Mouse (Mus musculus) embryonic fibroblast, embryonic 13.5 days (primary cell): ENCODE measurements around the gene Dnah7c. TPM values are rescaled to one million over a fixed set of nuclear protein-coding genes. Genes with fewer than 3 reads are reported as not detected.
"Not testable (repeated sequence)": the region's sequence is repeated elsewhere in the genome, so short reads cannot be mapped to it uniquely, and the experiment has no call there.

Experiments
- H3K27ac ChIP-seq: 2 replicates; pipeline ENCODE4 v1.5.1; 2012; ENCODE audit warnings: low read length, control low read depth, inconsistent platforms; ENCODE audit not compliant: insufficient read depth
- H3K4me1 ChIP-seq: 2 replicates; pipeline ENCODE4 v1.6.1; 2011; ENCODE audit warnings: low read length; ENCODE audit not compliant: control insufficient read depth, insufficient read depth
- H3K4me3 ChIP-seq: 2 replicates; pipeline ENCODE4 v1.5.1; 2011; ENCODE audit warnings: mild to moderate bottlenecking, control low read depth, low read length; ENCODE audit not compliant: insufficient read depth
- CTCF ChIP-seq: IDR thresholded peaks from 2 replicates; pipeline ENCODE4 v1.5.1; 2011; ENCODE audit warnings: mild to moderate bottlenecking, control low read depth, low read length, moderate library complexity, borderline replicate concordance; ENCODE audit not compliant: insufficient read depth
- POLR2A ChIP-seq: IDR thresholded peaks from 2 replicates; pipeline ENCODE4 v1.6.1; 2011; ENCODE audit warnings: low read depth, mild to moderate bottlenecking, control low read depth, low read length, moderate library complexity
- polyA plus RNA-seq: library from polyadenylated mRNA; stranded (reverse); fragments of >200 nt; gene quantifications from 2 replicates; pipeline ENCODE4 v1.2.4, GENCODE M21; 2011; ENCODE audit warnings: low read depth; ENCODE audit not compliant: missing spikeins, insufficient read length

Dnah7c gene
- polyA plus RNA-seq, 1 experiment = 0.65 TPM

DNA sequence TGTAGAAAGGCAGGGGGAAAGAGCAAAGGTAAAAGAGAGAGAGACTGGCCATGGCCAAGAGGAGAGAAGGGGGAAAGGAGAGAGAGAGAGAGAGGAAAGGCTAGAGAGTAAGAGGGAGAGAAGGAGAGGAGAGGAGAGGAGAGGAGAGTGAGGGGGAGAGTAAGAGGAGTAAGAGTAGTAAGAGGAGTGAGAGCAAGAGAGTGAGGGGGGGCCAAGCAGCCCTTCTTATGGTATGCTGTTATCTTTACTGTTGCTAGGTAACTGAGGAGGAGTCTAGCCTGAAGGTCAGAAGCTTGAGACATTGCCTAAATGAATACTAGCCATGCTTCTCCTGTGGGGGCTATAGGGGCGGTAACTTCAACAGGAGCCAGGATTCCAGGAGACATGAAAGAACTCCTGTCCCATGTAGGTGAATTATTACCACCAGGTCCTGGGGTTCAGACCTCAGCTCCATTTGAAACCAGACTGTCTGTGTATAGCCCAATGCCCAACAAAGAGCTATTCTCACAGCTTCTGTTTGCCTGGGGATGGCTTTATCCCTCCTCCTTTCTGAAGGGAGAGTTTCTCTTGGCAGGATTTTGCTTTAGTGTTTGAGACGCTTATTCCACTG, 119.5 kb downstream of the Dnah7c start:
- Histone ChIP-seq H3K4me1 (no peaks in the 10 kb centered on the region), H3K4me3 (no peak overlapping the region), H3K27ac (no peak overlapping the region)
- TF ChIP-seq CTCF (no peak), POLR2A (no peak)

DNA sequence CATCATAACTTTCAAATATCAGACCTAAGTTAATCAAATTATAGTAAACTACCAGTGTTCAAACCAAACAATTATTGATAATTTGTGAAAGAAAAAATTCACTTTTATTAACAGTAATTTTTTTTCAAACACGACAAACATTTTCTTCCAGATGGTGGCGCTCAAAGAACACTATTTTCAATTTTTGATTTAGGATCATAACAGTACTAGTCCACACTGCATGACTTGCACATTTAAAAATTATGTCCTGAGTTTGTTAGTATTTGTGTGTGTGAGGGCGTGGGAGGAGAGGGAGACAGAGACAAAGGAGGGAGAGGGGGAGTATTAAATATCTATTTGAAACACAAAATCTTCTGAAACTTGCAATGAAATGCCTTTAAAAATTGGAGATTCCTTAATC, 155.0 kb downstream of the Dnah7c start:
- no peaks in the 10 kb centered on the region for H3K4me1 ChIP-seq
- no peak overlapping the region for H3K27ac ChIP-seq
- TF ChIP-seq CTCF (no peak), POLR2A (no peak)
- no peak overlapping the region for H3K4me3 ChIP-seq

DNA sequence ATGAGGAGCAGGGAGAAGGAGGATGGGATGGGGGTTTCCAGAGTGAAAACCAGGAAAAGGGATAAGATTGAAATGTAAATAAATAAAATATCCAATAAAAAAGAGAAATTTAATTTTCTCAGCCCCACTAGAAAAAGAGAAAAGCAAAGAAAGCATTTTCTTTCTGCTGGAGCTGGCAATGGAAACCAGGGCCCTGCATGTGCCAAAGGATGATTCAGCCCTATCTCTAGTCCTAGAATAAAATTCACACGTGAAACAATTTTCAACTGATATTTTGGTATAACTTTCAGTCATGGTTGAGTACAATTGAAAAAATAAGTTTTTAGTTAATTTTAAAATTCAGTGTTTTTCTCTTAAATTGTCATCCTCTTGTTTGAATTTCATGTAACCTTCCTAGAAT, 168.4 kb downstream of the Dnah7c start:
- not testable (repeated sequence) for H3K4me3 ChIP-seq, H3K27ac ChIP-seq, H3K4me1 ChIP-seq

DNA sequence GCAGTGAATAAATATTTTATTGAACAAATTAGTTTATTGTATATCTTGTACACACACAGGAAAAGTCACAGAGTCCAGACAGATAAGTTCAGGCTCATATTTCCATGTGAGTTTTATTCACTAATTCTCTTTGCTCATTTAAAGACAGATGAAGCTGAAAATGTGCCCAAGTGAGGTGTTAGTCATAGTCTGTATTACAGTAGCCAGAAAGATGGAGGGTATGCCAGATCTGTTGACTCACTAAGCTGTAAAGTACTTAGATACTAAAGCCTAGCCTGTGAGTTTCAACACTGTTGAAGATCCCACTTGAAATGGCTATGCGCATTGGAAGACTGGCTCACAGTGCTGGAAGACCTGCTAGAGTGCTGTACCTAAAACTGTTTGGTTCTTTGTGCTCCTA, 171.0 kb downstream of the Dnah7c start:
- H3K4me3 ChIP-seq, H3K27ac ChIP-seq, H3K4me1 ChIP-seq: not testable (repeated sequence)

DNA sequence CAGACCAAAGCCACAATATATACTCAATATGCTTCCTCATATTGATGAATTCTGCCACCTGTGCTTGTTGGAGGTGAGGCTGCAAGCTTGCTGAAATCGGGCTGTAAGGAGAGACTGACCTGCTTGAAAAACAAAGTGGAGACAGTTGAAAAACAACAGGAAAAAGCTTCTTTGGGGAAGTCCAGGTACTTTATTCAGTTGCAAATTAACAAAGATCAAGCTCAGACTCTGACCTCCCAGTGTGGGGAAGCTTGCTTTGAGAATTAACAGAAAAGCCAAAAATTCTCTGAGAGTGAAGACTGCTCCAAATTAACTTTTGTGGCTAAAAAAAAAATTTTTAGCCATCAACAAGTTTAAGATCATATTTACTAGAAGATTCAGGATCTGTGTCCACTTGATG, 194.9 kb downstream of the Dnah7c start:
- H3K4me3 ChIP-seq = no peak overlapping the region
- no peak for TF ChIP-seq POLR2A
- TF ChIP-seq CTCF = no peak
- H3K4me1 ChIP-seq = no peaks in the 10 kb centered on the region
- H3K27ac ChIP-seq = no peak overlapping the region

DNA sequence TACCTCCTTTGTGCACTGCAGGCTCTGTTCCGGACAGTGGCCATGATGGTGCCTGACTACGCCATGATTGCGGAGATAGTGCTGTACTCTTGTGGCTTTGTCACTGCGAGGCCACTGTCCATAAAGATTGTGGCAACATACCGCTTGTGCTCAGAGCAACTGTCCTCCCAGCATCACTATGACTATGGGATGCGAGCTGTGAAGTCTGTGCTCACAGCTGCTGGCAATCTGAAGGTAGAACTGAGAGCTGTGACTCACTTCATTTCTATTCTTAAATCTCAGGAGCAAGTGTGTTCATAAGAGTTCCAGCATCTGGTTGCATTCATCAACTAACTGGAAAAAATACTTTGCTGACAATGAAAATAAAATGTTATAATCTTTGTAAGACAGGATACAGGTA, 200.5 kb downstream of the Dnah7c start:
- not testable (repeated sequence) for H3K27ac ChIP-seq, H3K4me3 ChIP-seq, H3K4me1 ChIP-seq

DNA sequence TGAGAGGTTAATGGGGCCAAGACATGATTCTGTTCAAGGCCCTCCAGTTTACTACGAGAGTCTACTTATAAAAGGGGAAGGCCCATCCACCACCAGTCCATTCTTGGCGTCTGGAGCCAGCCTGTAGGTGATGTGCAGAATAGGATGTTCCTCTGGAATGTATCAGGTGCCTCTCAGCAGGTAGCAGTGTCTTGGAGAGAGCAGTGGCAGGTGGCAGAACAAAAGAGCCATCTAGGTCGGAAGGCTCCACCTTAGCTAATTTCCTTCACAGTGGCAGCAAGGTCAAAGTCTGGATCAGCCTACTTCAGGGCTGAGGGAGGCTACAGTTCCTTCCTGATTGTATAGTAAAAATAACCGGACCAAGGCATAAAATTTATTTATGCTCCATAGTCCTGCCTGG, 224.4 kb downstream of the Dnah7c start:
- not testable (repeated sequence) for H3K4me3 ChIP-seq, H3K4me1 ChIP-seq, H3K27ac ChIP-seq

DNA sequence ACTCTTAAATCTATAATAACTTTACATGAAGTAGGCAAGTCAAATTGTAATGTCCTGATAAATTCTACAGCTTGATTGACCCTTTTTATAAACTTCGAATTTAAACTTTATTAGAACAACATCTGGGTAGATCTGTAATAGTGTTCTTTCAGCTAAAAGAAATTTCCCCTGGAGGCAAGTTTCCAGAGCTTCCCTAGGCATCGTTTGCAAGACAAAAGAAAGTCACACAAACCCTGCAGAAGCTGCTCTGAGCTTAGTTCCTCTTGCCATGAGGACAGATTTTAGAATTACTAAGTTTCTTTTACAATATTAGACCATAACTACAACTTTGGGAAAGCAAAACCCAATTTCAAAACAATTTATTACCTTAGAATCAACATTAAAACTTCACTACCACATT, 227.3 kb downstream of the Dnah7c start:
- not testable (repeated sequence) for H3K27ac ChIP-seq, H3K4me3 ChIP-seq, H3K4me1 ChIP-seq

DNA sequence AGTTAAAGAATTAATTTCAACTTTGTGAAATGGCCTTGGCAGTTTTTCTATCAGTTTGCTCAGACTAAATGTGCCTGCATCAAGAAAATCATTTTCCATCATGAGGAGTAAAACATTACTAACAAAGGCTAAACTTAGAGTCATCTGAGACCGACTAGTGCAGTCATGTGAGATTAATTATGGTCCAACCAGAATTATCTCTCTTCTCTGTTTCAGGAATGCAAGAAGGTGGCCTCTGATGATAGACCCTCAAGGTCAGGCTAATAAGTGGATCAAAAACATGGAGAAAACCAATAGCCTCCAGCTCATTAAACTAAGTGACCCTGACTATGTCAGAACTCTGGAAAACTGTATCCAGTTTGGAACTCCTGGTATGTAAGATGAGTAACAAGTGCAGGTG, 299.4 kb downstream of the Dnah7c start:
- not testable (repeated sequence) for H3K4me3 ChIP-seq, H3K27ac ChIP-seq, H3K4me1 ChIP-seq

DNA sequence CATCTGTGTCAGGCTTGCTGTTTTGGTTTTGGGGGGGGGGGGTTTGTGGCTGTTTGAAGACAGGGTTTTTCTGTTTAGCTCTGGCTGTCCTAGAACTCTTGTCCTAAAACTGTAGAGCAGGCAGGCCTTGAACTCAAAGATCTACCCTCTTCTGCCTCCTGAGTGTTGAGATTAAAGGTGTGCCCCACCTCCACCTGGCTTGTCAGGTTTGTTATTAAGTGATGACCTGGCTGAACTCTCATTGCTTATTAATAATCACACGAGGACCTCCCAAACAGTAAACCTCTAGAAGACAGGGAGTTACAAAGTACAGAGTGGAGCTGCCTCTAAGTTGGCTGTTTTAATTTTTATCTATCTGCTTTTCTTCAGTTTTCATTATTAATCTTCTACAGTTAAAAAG, 299.9 kb downstream of the Dnah7c start:
- Histone ChIP-seq H3K4me1 (no peaks in the 10 kb centered on the region), H3K27ac (no peak overlapping the region), H3K4me3 (no peak overlapping the region)
- TF ChIP-seq CTCF = no peak
- no peak for TF ChIP-seq POLR2A

DNA sequence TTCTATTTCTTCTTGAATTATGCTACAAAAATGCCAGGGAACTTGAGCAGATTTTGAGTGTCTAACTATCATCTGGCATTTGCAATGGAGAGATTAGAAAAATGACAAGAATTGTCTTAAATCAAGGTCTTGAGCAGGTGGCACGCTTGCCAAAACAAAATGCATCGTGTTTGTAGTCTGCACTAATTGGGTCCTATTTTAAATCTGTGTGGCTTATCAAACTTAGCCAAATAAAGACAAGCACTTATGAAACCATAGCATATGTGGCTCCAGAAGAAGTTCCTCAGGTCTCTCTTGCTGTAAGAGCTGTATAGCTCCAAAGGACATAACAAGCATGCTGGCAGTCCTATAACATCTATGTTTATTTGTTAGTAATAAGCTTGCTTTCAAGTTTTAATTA, 300.3 kb downstream of the Dnah7c start:
- H3K4me3 ChIP-seq, H3K27ac ChIP-seq, H3K4me1 ChIP-seq: not testable (repeated sequence)

DNA sequence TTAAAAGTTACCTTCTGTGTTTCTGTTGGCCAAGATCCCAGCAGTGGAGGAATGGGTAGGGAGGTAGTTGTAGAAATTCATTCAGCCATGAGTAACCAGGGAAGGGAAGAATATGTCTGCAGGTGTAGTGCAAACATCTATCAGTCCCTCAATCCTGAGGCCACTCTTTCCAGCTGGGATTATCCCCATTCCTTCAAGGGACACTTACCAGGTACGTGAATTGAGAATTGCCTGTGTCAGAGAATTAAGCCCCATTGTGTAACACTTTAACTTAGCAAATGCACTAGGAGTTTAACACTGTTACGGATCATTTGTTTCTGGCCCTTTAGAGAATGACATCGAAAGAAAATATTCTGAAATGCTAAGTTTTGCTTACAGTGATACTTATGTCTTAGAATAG, 304.3 kb downstream of the Dnah7c start:
- H3K4me1 ChIP-seq, H3K4me3 ChIP-seq, H3K27ac ChIP-seq: not testable (repeated sequence)

DNA sequence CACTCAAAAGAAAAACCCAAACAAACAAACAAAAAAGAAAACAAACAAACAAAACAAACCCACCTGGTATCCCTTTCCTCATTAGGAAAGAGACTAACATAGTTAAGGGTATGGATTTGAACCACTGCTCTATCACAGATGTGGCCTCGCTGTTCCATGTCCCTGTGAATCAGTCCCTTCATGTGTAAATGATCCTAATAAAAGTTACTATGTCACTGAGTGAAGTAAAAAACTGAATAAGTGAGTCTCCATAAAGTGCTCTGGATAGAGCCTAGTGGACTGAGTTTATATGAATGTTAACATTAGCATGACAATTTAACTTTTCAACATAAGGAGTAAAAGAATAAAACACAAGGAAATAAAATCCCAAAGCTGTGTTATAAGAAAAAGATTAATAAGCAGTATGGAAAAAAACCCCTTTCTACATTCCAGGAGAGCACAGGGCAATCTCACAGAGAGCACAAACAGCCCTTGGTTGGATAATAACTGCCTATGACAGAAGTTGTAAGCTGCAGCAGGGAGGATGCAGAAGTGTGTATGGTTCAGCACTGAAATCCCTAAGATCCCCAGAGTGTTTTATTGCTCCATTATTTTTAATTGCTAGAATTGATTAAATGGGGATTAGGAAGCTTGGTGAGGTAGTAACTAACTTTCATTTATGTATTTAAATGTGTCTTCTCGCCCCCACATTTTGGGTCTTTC, 308.2 kb downstream of the Dnah7c start:
- not testable (repeated sequence) for H3K4me1 ChIP-seq, H3K4me3 ChIP-seq, H3K27ac ChIP-seq

DNA sequence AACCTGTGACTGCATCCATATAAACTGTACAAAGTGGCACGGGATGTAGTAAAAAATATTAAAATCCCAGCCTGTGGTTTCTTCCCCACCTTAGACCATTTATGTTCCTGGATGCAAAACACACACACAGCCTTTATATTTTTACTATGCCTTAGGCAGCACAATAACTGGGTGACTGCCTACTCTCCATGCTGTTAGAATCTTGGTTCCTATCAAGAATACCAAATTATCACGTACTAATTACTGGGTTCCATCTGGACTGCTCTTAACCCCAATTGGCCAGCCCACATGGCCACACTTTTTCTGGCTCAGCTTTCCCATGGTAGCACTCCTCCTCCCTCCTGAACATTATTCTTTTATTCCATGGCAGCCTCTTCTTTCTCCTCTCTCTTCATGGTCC, 309.1 kb downstream of the Dnah7c start:
- H3K4me3 ChIP-seq, H3K27ac ChIP-seq, H3K4me1 ChIP-seq: not testable (repeated sequence)

DNA sequence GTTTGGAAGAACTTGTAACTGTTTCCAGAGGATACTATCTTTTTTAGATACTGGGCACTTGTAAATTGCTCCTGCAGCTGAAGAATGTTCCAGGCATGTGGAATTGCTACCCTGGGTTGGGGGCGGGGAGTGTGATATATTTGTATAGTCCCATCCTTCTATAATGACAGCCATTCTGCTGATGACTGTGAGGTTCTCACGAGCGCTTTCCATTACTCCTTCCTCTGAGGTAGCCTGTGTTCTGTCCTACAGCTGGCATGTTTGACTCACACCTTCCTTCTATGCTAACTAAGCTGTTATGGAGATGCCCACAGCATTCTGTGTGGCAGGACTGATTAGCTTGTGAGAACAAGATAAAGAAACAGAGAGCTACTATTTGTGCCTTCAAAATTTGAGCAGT, 339.2 kb downstream of the Dnah7c start:
- not testable (repeated sequence) for H3K4me3 ChIP-seq, H3K4me1 ChIP-seq, H3K27ac ChIP-seq

DNA sequence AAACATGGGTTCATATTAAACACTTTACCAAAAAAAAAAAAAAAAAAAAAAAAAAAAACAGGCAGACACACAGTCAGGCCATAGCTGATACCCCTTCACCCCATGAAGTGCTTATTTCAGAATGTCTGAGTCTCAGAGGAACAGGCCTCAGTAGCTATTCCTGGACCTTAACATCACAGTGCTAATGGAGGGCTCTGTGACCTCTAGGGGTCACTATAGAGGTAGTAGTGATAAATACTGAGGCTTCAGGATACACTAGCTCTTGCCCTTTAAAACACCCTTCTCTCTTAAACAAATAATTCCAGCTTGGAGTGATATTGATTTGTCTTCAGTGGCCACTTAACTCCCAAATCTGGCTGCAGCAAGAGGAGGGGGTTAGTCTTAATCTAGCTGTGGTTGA, 343.9 kb downstream of the Dnah7c start:
- not testable (repeated sequence) for H3K4me3 ChIP-seq, H3K27ac ChIP-seq, H3K4me1 ChIP-seq
